Mouse (Mus musculus) liver, embryonic 14.5 days (tissue): ENCODE results near the gene Irf2bp2. TPM values are rescaled to one million over a fixed set of nuclear protein-coding genes. Genes with fewer than 3 reads are reported as not detected.

Experiments used
- ATAC-seq: fragments of 200-750 bp; cut with Nextera tagmentation; 2 replicates; pipeline ENCODE4 v1.8.0; 2017; ENCODE audit warnings: moderate number of reproducible peaks, mild to moderate bottlenecking, moderate library complexity; ENCODE audit not compliant: insufficient read depth
- DNase-seq, 3 experiments: peaks; one replicate each; pipeline ENCODE4 v3.0.0-alpha.2; 2012 to 2013; ENCODE audit warnings: low read depth in 3 of 3, low spot score in 3 of 3
- H3K27ac ChIP-seq: fragments of 300-500 bp; sonication (generic); 2 replicates; pipeline ENCODE4 v1.5.1; 2014; ENCODE audit warnings: moderate library complexity, mild to moderate bottlenecking, control low read depth, inconsistent platforms
- H3K27me3 ChIP-seq: fragments of 300-500 bp; sonication (generic); 2 replicates; pipeline ENCODE4 v1.6.1; 2014; ENCODE audit warnings: mild to moderate bottlenecking, low read length, moderate library complexity; ENCODE audit not compliant: control insufficient read depth, insufficient read depth
- H3K36me3 ChIP-seq: fragments of 300-500 bp; sonication (generic); replicated peaks from 2 replicates; pipeline ENCODE4 v1.6.1; 2014; ENCODE audit warnings: low read depth; ENCODE audit not compliant: control insufficient read depth, insufficient read depth
- H3K4me1 ChIP-seq, 2 experiments: fragments of 200-500 bp in 1 of 2; fragments of 300-500 bp in 1 of 2; sonication (generic) in 1 of 2; replicated peaks; 2 replicates each; pipeline ENCODE4 v1.6.1; 2012 to 2014; ENCODE audit warnings: antibody characterized with exemption in 1 of 2, inconsistent platforms in 1 of 2, low read length in 1 of 2; ENCODE audit not compliant: control insufficient read depth in 2 of 2, insufficient read depth in 2 of 2
- H3K4me2 ChIP-seq: fragments of 300-500 bp; sonication (generic); 2 replicates; pipeline ENCODE4 v1.6.1; 2014; ENCODE audit warnings: low read depth, mild to moderate bottlenecking, control low read depth, moderate library complexity
- H3K4me3 ChIP-seq, 2 experiments: fragments of 200-500 bp in 1 of 2; fragments of 300-500 bp in 1 of 2; sonication (generic) in 1 of 2; 2 replicates each; pipeline ENCODE4 v1.5.1; 2012 to 2014; ENCODE audit warnings: low read depth in 2 of 2, low read length in 2 of 2, mild to moderate bottlenecking in 2 of 2, control low read depth in 1 of 2, inconsistent platforms in 1 of 2, moderate library complexity in 1 of 2; ENCODE audit not compliant: insufficient read depth in 1 of 2
- H3K9ac ChIP-seq: fragments of 300-500 bp; sonication (generic); replicated peaks from 2 replicates; pipeline ENCODE4 v1.6.1; 2014; ENCODE audit warnings: mild to moderate bottlenecking, control low read depth, moderate library complexity
- H3K9me3 ChIP-seq: fragments of 300-500 bp; sonication (generic); 2 replicates; pipeline ENCODE4 v1.6.1; 2016; ENCODE audit warnings: low read length, mixed read lengths; ENCODE audit not compliant: control insufficient read depth
- CTCF ChIP-seq: IDR thresholded peaks from 2 replicates; pipeline ENCODE4 v1.5.1; 2016; ENCODE audit warnings: antibody characterized with exemption, low read depth, control low read depth
- EP300 ChIP-seq: IDR thresholded peaks from 2 replicates; pipeline ENCODE4 v1.6.1; 2016; ENCODE audit warnings: antibody characterized with exemption, low read depth
- WGBS: fragments of 180-500 bp; shearing (Covaris S2); extraction: QIAGEN DNeasy Blood & Tissue Kit; methylation state at CpG from one replicate; pipeline ENCODE4 v1.1.7; 2014; ENCODE audit not compliant: insufficient replicate concordance; 5-methylcytosine and 5-hydroxymethylcytosine counted together
- polyA plus RNA-seq, 2 experiments: library from polyadenylated mRNA; depleted of rRNA in 1 of 2; stranded (reverse) in 1 of 2; unstranded in 1 of 2; fragments of >200 nt; fragmentation: Nextera tagmentation in 1 of 2; extraction: Ambion mirVana in 1 of 2; gene quantifications; 2 replicates each; pipeline versions ENCODE4 v1.2.1 to v1.2.3; 2012 to 2014

Gene Irf2bp2
- polyA plus RNA-seq, 2 experiments, result 2.8 to 10.9 TPM

- H3K4me3 ChIP-seq, result no peak overlapping the region
- peak overlapping the region; percentile 35 for H3K9ac ChIP-seq
- peaks cover 42 to 63% of the 10 kb centered on the region in 2 experiments for H3K4me1 ChIP-seq
- H3K27me3 ChIP-seq, result no peaks in the 10 kb centered on the region
- no peak for ATAC-seq
- 43% methylated on average over 4 of the region's 4 CpGs for WGBS
- no peaks in the 10 kb centered on the region for H3K36me3 ChIP-seq
- no peaks in the 10 kb centered on the region for H3K9me3 ChIP-seq
- H3K4me2 ChIP-seq, result no peak overlapping the region
- no peak for TF ChIP-seq EP300
- no peak for TF ChIP-seq CTCF
- H3K27ac ChIP-seq, result peak overlapping the region; percentile 37; the same call in 1 of the 2 replicates
- DNase-seq, result no peak
Measured at GRCm38 (mm10) chr8:126599297-126599696, 5.5 kb upstream of the Irf2bp2 start.

GRCm38 (mm10) chr8:126598218-126598617 is 4.4 kb upstream of the Irf2bp2 start:
- H3K9me3 ChIP-seq, result no peaks in the 10 kb centered on the region
- peak; percentile 36 for ATAC-seq
- H3K27ac ChIP-seq, result peak overlapping the region; percentile 83
- peak overlapping the region; percentile 51 for H3K9ac ChIP-seq
- H3K27me3 ChIP-seq, result no peaks in the 10 kb centered on the region
- peaks cover 42 to 56% of the 10 kb centered on the region in 2 experiments for H3K4me1 ChIP-seq
- peak; percentile 73 to 83 (median 75) for DNase-seq
- TF ChIP-seq EP300 (peak; percentile 93), CTCF (no peak)
- H3K4me3 ChIP-seq, result no peak overlapping the region
- WGBS, result 8% methylated on average over 12 of the region's 12 CpGs
- H3K36me3 ChIP-seq, result no peaks in the 10 kb centered on the region
- peak overlapping the region; percentile 55 for H3K4me2 ChIP-seq

- no peak overlapping the region for H3K9ac ChIP-seq
- peak overlapping the region; percentile 89 for H3K4me2 ChIP-seq
- ATAC-seq (no peak), DNase-seq (no peak)
- H3K9me3 ChIP-seq, result no peaks in the 10 kb centered on the region
- H3K27me3 ChIP-seq, result no peaks in the 10 kb centered on the region
- H3K27ac ChIP-seq, result peak overlapping the region; percentile 13
- H3K36me3 ChIP-seq, result no peaks in the 10 kb centered on the region; the same call in 1 of the 2 replicates
- H3K4me1 ChIP-seq, result peaks cover 42 to 50% of the 10 kb centered on the region in 2 experiments
- 64% methylated on average over 5 of the region's 5 CpGs for WGBS
- no peak for TF ChIP-seq CTCF
- TF ChIP-seq EP300, result no peak
- H3K4me3 ChIP-seq, result no peak overlapping the region
Measured at GRCm38 (mm10) chr8:126596721-126597120, 2.9 kb upstream of the Irf2bp2 start.

GRCm38 (mm10) chr8:126596097-126596634 is 2.4 kb upstream of the Irf2bp2 start:
- TF ChIP-seq CTCF (0 out of 2 replicates have a peak, but pooled peaks have one; percentile 8), EP300 (peak; percentile 30; the same call in 1 of the 2 replicates)
- no peak overlapping the region for H3K4me3 ChIP-seq
- H3K27me3 ChIP-seq, result no peaks in the 10 kb centered on the region
- H3K36me3 ChIP-seq, result no peaks in the 10 kb centered on the region; the same call in 1 of the 2 replicates
- H3K4me1 ChIP-seq, result peaks cover 42 to 50% of the 10 kb centered on the region in 2 experiments
- no peak for ATAC-seq
- H3K9ac ChIP-seq, result no peak overlapping the region
- peak overlapping the region; percentile 74 for H3K27ac ChIP-seq
- H3K4me2 ChIP-seq, result peak overlapping the region; percentile 89
- H3K9me3 ChIP-seq, result no peaks in the 10 kb centered on the region
- 9% methylated on average over 12 of the region's 12 CpGs for whole genome bisulfite sequencing
- peak in 1 of 3 experiments; percentile 64 for DNase-seq

- Histone ChIP-seq H3K9me3 (no peaks in the 10 kb centered on the region), H3K4me1 (peaks cover 42 to 47% of the 10 kb centered on the region in 2 experiments), H3K4me2 (peak overlapping the region; percentile 89), H3K4me3 (peak overlapping the region in 1 of 2 experiments; percentile 75; a peak in 2 of 4 replicates), H3K9ac (peak overlapping the region; percentile 63), H3K27me3 (no peaks in the 10 kb centered on the region), H3K36me3 (no peaks in the 10 kb centered on the region; the same call in 1 of the 2 replicates), H3K27ac (peak overlapping the region; percentile 74)
- 25% methylated on average over 16 of the region's 16 CpGs for WGBS
- DNase-seq (no peak), ATAC-seq (no peak)
- TF ChIP-seq CTCF, result no peak
- no peak for TF ChIP-seq EP300
Measured at GRCm38 (mm10) chr8:126595204-126596061, 1.6 kb upstream of the Irf2bp2 start.
